Mouse (Mus musculus) mature B cell (primary cell): Measurements from ENCODE around the gene Pmis2.

ENCODE experiments used
- in situ Hi-C: fragments of 300-500 bp; cut with MboI; formaldehyde crosslinking; loops from 2 replicates; pipeline ENCODE4 v1.14.3; 2019

Pmis2 gene

GRCm38 (mm10) chr7:30633762-30634412 lies 37.5 kb downstream of the Pmis2 start:
- in situ Hi-C loops: no loop called here

DNA sequence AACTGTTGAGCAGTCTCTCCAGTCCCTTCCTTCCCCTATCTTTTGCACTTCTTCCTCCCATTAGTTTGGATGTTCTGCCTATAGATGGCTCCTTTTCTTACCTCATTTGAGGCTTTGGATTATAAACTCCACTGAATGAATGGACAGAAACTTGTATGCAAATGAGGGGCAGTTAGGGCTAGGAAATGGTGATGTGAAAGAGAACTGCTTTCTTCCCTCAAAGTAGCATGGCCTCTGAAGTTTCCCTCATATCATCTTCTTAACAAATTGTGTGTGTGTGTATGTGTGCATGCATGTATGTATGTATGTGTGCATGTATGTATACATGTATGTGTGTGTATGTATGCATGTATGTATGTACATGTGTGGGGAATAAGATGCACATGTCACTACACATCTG lies 42.4 kb downstream of the Pmis2 start:
- in situ Hi-C loops: no loop called here

- in situ Hi-C loops: no loop called here
These were observed 44.8 kb downstream of the Pmis2 start for GRCm38 (mm10) chr7:30626647-30627046.

DNA sequence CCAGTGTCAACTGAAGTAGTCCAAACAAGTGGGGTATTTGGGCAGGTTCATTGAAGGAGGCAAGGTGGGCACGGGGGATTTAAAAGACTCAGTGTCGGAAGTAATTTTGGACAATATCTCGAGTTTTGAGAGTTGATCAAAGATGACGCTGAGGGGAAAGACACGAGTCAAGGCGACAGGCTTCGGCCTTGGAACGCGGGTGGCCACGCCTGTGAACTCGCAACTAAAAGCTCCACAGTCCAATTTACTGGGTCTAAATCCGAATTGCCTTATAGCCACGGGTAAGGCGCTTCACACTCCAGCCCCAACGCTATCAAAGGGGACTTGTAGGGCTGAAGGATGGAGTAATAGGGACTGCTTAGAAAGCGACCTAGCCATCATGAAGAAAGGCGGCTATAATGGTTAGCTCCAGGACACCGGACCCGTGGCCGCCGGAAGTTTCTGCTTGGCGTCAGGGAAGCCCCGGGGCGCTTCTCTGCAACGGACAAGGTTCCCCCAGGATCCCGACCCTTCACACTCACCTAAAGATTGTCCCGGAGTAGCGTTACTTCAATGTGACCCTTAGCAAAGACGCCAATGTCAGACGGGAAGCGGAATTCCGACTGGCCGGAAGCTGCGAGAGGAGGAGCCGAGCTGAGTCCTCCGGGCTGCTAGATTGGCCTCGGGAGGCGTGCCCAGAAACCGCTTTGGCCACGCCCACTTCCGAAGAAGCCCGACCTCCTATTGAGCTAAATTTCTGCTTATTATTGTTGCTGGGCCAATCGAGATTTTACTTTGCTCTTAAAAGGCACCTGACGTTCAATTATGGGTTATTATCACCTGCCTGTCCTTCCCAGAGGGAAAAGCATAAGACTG lies 45.6 kb downstream of the Pmis2 start, which contains the start of gene Cox6b1:
TSS of gene Cox6b1 (minus strand) at position 622 of the 855 bp plus-strand sequence.
- in situ Hi-C loops: no loop called here
